In genomic region chr6:47835984-47836521, GRCm38 (mm10) we compare ENCODE assay signal across 8 mouse cellular contexts. TPM values are rescaled to one million over a fixed set of nuclear protein-coding genes. Genes with fewer than 3 reads are reported as not detected.
DNase-seq lines count a peak whose midpoint lies in the region; ATAC-seq and TF ChIP-seq lines count a peak whose summit lies in the region.

No protein-coding gene starts in this region.

- TF ChIP-seq POLR2A in limb, embryonic 14.5 days (IDR thresholded peaks at IDR 0.05; ENCODE audit: borderline replicate concordance, extremely low read depth, insufficient read depth, insufficient read length) = no peak
- no peak for TF ChIP-seq POLR2A in small intestine, adult 2 months (IDR thresholded peaks at IDR 0.05; ENCODE audit: low read depth, low read length)

- peak overlapping the region; percentile 89 for H3K9ac ChIP-seq in limb, embryonic 14.5 days (ENCODE audit: low read depth, low read length, severe bottlenecking)
- peak overlapping the region; percentile 97 for H3K9ac ChIP-seq in midbrain, embryonic 13.5 days (replicated peaks)

- peak; percentile 17 to 19 for DNase-seq in gastrocnemius, adult 8-10 months (ENCODE audit: low spot score in 2 of 2)
- no peak for DNase-seq in gastrocnemius, adult 18-20 months (ENCODE audit: low spot score)
- DNase-seq in embryo, embryonic 10.5 days (ENCODE audit: low spot score) = peak; percentile 73
- peak; percentile 94 for DNase-seq in heart, adult 11 months
- peak; percentile 75 for DNase-seq in kidney, adult 18-20 months
- peak; percentile 58 for DNase-seq in limb, embryonic 14.5 days (ENCODE audit: low spot score)

- WGBS in limb, embryonic 14.5 days = under 1% methylated on average over 25 of the region's 49 CpGs
- WGBS in midbrain, embryonic 13.5 days = under 1% methylated on average over 49 of the region's 49 CpGs
- under 1% methylated on average over 49 of the region's 49 CpGs for WGBS in small intestine, adult 2 months

- peak; percentile 45 for ATAC-seq in limb, embryonic 14.5 days (ENCODE audit: low FRiP score, low read depth)
- ATAC-seq in midbrain, embryonic 13.5 days = peak; percentile 83

- H3K4me3 ChIP-seq in limb, embryonic 14.5 days (replicated peaks; ENCODE audit: low read length) = peak overlapping the region; percentile 94
- peak overlapping the region; percentile 82 for H3K4me3 ChIP-seq in midbrain, embryonic 13.5 days (replicated peaks)
- peak overlapping the region; percentile 96 for H3K4me3 ChIP-seq in small intestine, adult 2 months (ENCODE audit: low read depth, low read length)

- peak overlapping the region; percentile 68 for H3K4me2 ChIP-seq in limb, embryonic 14.5 days (replicated peaks; ENCODE audit: low read depth, low read length, severe bottlenecking)
- H3K4me2 ChIP-seq in midbrain, embryonic 13.5 days (replicated peaks) = peak overlapping the region; percentile 72

- H3K27me3 ChIP-seq in limb, embryonic 14.5 days (ENCODE audit: control insufficient read depth, insufficient read depth, low read length) = no peaks in the 10 kb centered on the region
- H3K27me3 ChIP-seq in midbrain, embryonic 13.5 days = no peaks in the 10 kb centered on the region
- H3K27me3 ChIP-seq in small intestine, adult 2 months (ENCODE audit: control insufficient read depth, insufficient read depth, low read length) = no peaks in the 10 kb centered on the region

- peak overlapping the region; percentile 90 for H3K27ac ChIP-seq in limb, embryonic 14.5 days (replicated peaks; ENCODE audit: low read depth, low read length)
- H3K27ac ChIP-seq in midbrain, embryonic 13.5 days = peak overlapping the region; percentile 98
- H3K27ac ChIP-seq in small intestine, adult 2 months (ENCODE audit: insufficient read depth, low read depth, low read length) = peak overlapping the region; percentile 92

- no peak for TF ChIP-seq CTCF in small intestine, adult 2 months (IDR thresholded peaks at IDR 0.05; ENCODE audit: extremely low read depth, insufficient read length, insufficient replicate concordance, low read depth, low read length)

- H3K9me3 ChIP-seq in limb, embryonic 14.5 days (ENCODE audit: control insufficient read depth, low read length) = no peaks in the 10 kb centered on the region
- no peaks in the 10 kb centered on the region for H3K9me3 ChIP-seq in midbrain, embryonic 13.5 days

- H3K4me1 ChIP-seq in limb, embryonic 14.5 days (ENCODE audit: control insufficient read depth, insufficient read depth, low read length) = 0 out of 2 replicates have a peak, but pooled peaks cover 3% of the 10 kb centered on the region
- peaks cover 19% of the 10 kb centered on the region for H3K4me1 ChIP-seq in midbrain, embryonic 13.5 days (replicated peaks)
- peaks cover 5% of the 10 kb centered on the region; the same call in 1 of the 2 replicates for H3K4me1 ChIP-seq in small intestine, adult 2 months (ENCODE audit: control insufficient read depth, insufficient read depth, insufficient read length, low read length)

- H3K36me3 ChIP-seq in limb, embryonic 14.5 days (ENCODE audit: control insufficient read depth, insufficient read depth, low read length) = 0 out of 2 replicates have a peak, but pooled peaks cover 3% of the 10 kb centered on the region
- peaks cover 12% of the 10 kb centered on the region; the same call in 1 of the 2 replicates for H3K36me3 ChIP-seq in midbrain, embryonic 13.5 days
- peaks cover 8% of the 10 kb centered on the region for H3K36me3 ChIP-seq in small intestine, adult 2 months (ENCODE audit: control insufficient read depth, insufficient read depth, low read length)

RNA-seq across cellular contexts. Expression of gene Zfp398, which starts 0.6 kb away (rescaled TPM):
- 1 to 10 TPM; 5.2 to 6.9 (median 6.2) TPM for total RNA-seq in gastrocnemius, adult 8-10 months (2022)
- 1 to 10 TPM; 4.7 to 5.6 TPM for total RNA-seq in gastrocnemius, adult 18-20 months (2021)
- 11.7 and 15.5 TPM in 2 replicates for polyA plus RNA-seq in limb, embryonic 14.5 days (2012; rRNA removed)
- 10.4 and 12.1 TPM in 2 replicates for polyA plus RNA-seq in limb, embryonic 14.5 days (2014; fragmentation: Nextera tagmentation; extraction: Ambion mirVana)
- polyA plus RNA-seq in midbrain, embryonic 13.5 days (2015; fragmentation: Nextera tagmentation; extraction: Ambion mirVana) = 17.9 and 19.0 TPM in 2 replicates
- 4.1 and 4.2 TPM in 2 replicates for polyA plus RNA-seq in small intestine, adult 2 months (2012; rRNA removed)

RNA-seq across cellular contexts. Expression of gene Zfp786, which starts 5.4 kb away (rescaled TPM):
- 1 to 10 TPM in 1 of 4 experiments, under 1 TPM in 3; 0.65 to 1.8 (median 0.85) TPM for total RNA-seq in gastrocnemius, adult 8-10 months (2022)
- total RNA-seq in gastrocnemius, adult 18-20 months (2021) = under 1 TPM; 0.73 to 0.76 TPM
- polyA plus RNA-seq in limb, embryonic 14.5 days (2012; rRNA removed) = 1.8 and 2.0 TPM in 2 replicates
- polyA plus RNA-seq in limb, embryonic 14.5 days (2014; fragmentation: Nextera tagmentation; extraction: Ambion mirVana) = 2.9 and 3.7 TPM in 2 replicates
- 18.3 and 18.8 TPM in 2 replicates for polyA plus RNA-seq in midbrain, embryonic 13.5 days (2015; fragmentation: Nextera tagmentation; extraction: Ambion mirVana)
- 0.08 and 0.10 TPM in 2 replicates for polyA plus RNA-seq in small intestine, adult 2 months (2012; rRNA removed)

RNA-seq across cellular contexts. Expression of gene Pdia4, which starts 22.8 kb away (rescaled TPM):
- total RNA-seq in gastrocnemius, adult 8-10 months (2022) = 10 to 100 TPM in 2 of 4 experiments, 1 to 10 TPM in 2; 8.4 to 12.5 (median 10.4) TPM
- 10 to 100 TPM; 10.2 to 14.4 TPM for total RNA-seq in gastrocnemius, adult 18-20 months (2021)
- polyA plus RNA-seq in limb, embryonic 14.5 days (2012; rRNA removed) = 111 and 139 TPM in 2 replicates
- polyA plus RNA-seq in limb, embryonic 14.5 days (2014; fragmentation: Nextera tagmentation; extraction: Ambion mirVana) = 243 and 256 TPM in 2 replicates
- 171 and 175 TPM in 2 replicates for polyA plus RNA-seq in midbrain, embryonic 13.5 days (2015; fragmentation: Nextera tagmentation; extraction: Ambion mirVana)
- polyA plus RNA-seq in small intestine, adult 2 months (2012; rRNA removed) = 14.9 and 15.3 TPM in 2 replicates

RNA-seq across cellular contexts. Expression of gene Zfp282, which starts 41.0 kb away (rescaled TPM):
- 1 to 10 TPM; 4.7 to 5.9 (median 4.9) TPM for total RNA-seq in gastrocnemius, adult 8-10 months (2022)
- 1 to 10 TPM; 5.3 to 5.9 TPM for total RNA-seq in gastrocnemius, adult 18-20 months (2021)
- polyA plus RNA-seq in limb, embryonic 14.5 days (2012; rRNA removed) = 20.2 and 20.8 TPM in 2 replicates
- polyA plus RNA-seq in limb, embryonic 14.5 days (2014; fragmentation: Nextera tagmentation; extraction: Ambion mirVana) = 19.7 and 22.2 TPM in 2 replicates
- polyA plus RNA-seq in midbrain, embryonic 13.5 days (2015; fragmentation: Nextera tagmentation; extraction: Ambion mirVana) = 20.4 and 25.9 TPM in 2 replicates
- polyA plus RNA-seq in small intestine, adult 2 months (2012; rRNA removed) = 2.8 and 5.9 TPM in 2 replicates
